Mouse (Mus musculus) C2C12 (cell line): Measurements from ENCODE around the gene Itga10.

Experiments used
- CEBPB ChIP-seq: IDR thresholded peaks from one replicate; pipeline ENCODE4 v1.6.1; 2011; ENCODE audit warnings: low read depth, mild to moderate bottlenecking, control low read depth, moderate library complexity
- CTCF ChIP-seq: IDR thresholded peaks from one replicate; pipeline ENCODE4 v1.5.1; 2011; ENCODE audit not compliant: control insufficient read depth, insufficient read depth, insufficient read length
- MAX ChIP-seq: IDR thresholded peaks from one replicate; pipeline ENCODE4 v1.6.1; 2011; ENCODE audit warnings: mild to moderate bottlenecking, control low read depth
- MYOD1 ChIP-seq: IDR thresholded peaks from one replicate; pipeline ENCODE4 v1.6.1; 2011; ENCODE audit warnings: low read depth; ENCODE audit not compliant: control insufficient read depth, insufficient read length
- MYOG ChIP-seq: IDR thresholded peaks from one replicate; pipeline ENCODE4 v1.6.1; 2011; ENCODE audit not compliant: control insufficient read depth, insufficient read length; ENCODE audit errors: extremely low read depth
- USF1 ChIP-seq: IDR thresholded peaks from one replicate; pipeline ENCODE4 v1.6.1; 2011; ENCODE audit warnings: low read depth, mild to moderate bottlenecking, control low read depth, moderate library complexity

- TF ChIP-seq CTCF, result no peak
- TF ChIP-seq USF1, result no peak
- TF ChIP-seq CEBPB, result no peak
- no peak for TF ChIP-seq MYOD1
- no peak for TF ChIP-seq MYOG
- TF ChIP-seq MAX, result no peak
These were observed 43.3 kb upstream of the Itga10 start for GRCm38 (mm10) chr3:96601941-96602703.
